ENCODE assay signal across 29 mouse cellular contexts in the genomic region with DNA sequence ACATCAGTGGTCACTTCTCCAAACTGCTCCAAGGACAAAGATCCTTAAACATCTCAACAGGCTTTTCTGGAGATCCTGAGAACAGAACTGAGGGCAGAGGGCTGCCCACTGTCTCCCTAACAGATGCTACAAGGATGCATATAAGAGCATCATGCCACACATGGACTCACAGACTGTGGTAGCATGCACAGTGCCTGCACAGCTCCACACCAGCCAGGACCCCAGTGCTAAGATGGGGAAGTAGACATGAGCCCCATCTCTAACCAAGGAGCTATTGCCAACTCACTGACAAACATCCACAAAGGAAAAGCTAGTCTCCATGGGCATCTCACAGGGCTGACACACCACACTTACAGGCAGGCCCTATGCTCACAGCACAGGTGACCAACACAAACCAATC. TPM values are rescaled to one million over a fixed set of nuclear protein-coding genes. Genes with fewer than 3 reads are reported as not detected.
"Had no signal": no experiment of that assay in that cellular context is flagged by ENCODE, and none has a peak within 500 bp of the region (broad histone marks: within the 10 kb centered on the region; RNA-seq: fewer than 3 reads in every experiment).

No protein-coding gene starts in this region.

- H3K9me3 ChIP-seq: kidney, embryonic 15.5 days; limb, embryonic 12.5 days; limb, embryonic 15.5 days; liver, embryonic 12.5 days; liver, embryonic 15.5 days; midbrain, embryonic 10.5 days; neural tube, embryonic 12.5 days; neural tube, embryonic 15.5 days had no signal

- H3K9ac ChIP-seq: kidney, embryonic 15.5 days; limb, embryonic 12.5 days; limb, embryonic 15.5 days; liver, embryonic 12.5 days; liver, embryonic 15.5 days; neural tube, embryonic 12.5 days; neural tube, embryonic 15.5 days had no signal

- H3K4me2 ChIP-seq: kidney, embryonic 15.5 days; limb, embryonic 12.5 days; limb, embryonic 15.5 days; liver, embryonic 12.5 days; liver, embryonic 15.5 days; neural tube, embryonic 12.5 days; neural tube, embryonic 15.5 days had no signal

- ATAC-seq: intestine, postnatal 0 days; liver, embryonic 12.5 days had no signal

- H3K4me3 ChIP-seq: kidney, embryonic 15.5 days; left cerebral cortex, adult 2 months; limb, embryonic 12.5 days; limb, embryonic 15.5 days; liver, embryonic 12.5 days; liver, embryonic 15.5 days; midbrain, embryonic 10.5 days; neural tube, embryonic 12.5 days; neural tube, embryonic 15.5 days had no signal

- H3K4me1 ChIP-seq: kidney, embryonic 15.5 days; limb, embryonic 12.5 days; limb, embryonic 15.5 days; liver, embryonic 12.5 days; midbrain, embryonic 10.5 days; neural tube, embryonic 12.5 days; neural tube, embryonic 15.5 days had no signal

- H3K27ac ChIP-seq: kidney, embryonic 15.5 days; left cerebral cortex, adult 2 months; limb, embryonic 12.5 days; limb, embryonic 15.5 days; liver, embryonic 12.5 days; liver, embryonic 15.5 days; midbrain, embryonic 10.5 days; neural tube, embryonic 12.5 days; neural tube, embryonic 15.5 days had no signal

- H3K27me3 ChIP-seq: kidney, embryonic 15.5 days; limb, embryonic 12.5 days; limb, embryonic 15.5 days; liver, embryonic 12.5 days; liver, embryonic 15.5 days; neural tube, embryonic 12.5 days; neural tube, embryonic 15.5 days had no signal

- DNase-seq: kidney, adult 8-10 months; kidney, postnatal 10 days; kidney, postnatal 36 days; layer of hippocampus, postnatal 36 days; left cerebral cortex, postnatal 4 days; lung, adult 2 months; lung, postnatal 14 days; lung, postnatal 4 days; midbrain, embryonic 14.5 days; right cerebral cortex, adult 18-20 months; right cerebral cortex, postnatal 25 days; thymus, adult 2 months; thymus, postnatal 14 days; thymus, postnatal 4 days had no signal

RNA-seq across cellular contexts. Expression of a gene that starts 54.8 kb away (rescaled TPM):
- total RNA-seq: layer of hippocampus, adult 8-10 months; layer of hippocampus, postnatal 10 days; layer of hippocampus, postnatal 36 days; left cerebral cortex, adult 2 months; left cerebral cortex, postnatal 14 days; left cerebral cortex, postnatal 4 days; megakaryocyte, adult 5-6 weeks had no signal
- polyA plus RNA-seq: midbrain, embryonic 14.5 days; midbrain, postnatal 0 days; neural tube, embryonic 15.5 days had no signal
